Mouse (Mus musculus) brain, embryonic 18.5 days (tissue): Measurements from ENCODE around the gene Slpi.

Source experiments
- DNase-seq: peaks from one replicate; pipeline ENCODE4 v3.0.0-alpha.2; 2012; ENCODE audit warnings: low read depth, low spot score

The Slpi gene

GRCm38 (mm10) chr2:164421306-164421705, 32.4 kb upstream of the Slpi start:
- DNase-seq = no peak

DNA sequence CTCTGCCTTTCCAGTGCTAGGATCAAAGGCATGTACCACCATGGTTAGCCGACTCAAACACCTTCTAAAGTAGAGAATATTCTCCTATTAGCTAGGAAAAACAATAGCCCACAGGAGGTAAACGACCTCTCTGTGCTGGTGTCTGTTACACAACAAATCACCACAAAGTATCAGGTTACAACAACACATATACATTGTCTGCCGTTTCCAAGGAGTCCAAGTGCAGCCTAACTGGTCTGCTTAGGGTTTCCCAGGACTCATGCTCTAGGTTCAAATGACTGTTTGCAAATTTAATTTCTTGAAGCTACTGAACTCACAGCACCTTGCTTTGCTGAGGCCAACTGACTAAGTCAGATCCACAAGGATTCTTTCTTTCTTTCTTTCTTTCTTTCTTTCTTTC, 30.6 kb upstream of the Slpi start:
- DNase-seq = no peak

DNA sequence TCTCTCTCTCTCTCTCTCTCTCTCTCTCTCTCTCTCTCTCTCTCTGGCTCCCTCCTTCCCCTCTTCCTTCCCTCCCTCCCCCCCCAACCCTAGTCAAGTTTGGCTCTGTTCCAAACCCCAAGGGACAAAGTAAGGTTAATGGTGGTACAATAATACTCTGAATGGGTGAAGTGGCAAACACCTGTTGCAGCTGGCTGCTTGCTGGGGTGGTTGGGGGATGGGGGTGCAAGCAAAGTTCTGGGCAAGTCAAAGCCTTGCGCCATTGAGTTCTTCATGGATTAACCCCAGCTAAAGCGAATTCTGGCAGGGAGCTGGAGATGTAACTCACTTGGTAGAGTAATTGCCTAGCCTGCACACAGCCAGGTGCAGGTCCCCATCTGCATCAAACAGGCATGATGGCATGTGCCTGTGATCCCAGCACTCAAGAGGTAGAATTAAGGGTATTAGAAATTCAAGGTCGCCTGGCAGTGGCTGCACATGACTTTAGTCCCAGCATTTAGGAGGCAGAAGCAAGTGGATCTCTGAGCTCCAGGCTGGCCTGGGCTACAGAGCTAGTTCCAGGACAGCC, 29.5 kb upstream of the Slpi start:
- no peak for DNase-seq

DNA sequence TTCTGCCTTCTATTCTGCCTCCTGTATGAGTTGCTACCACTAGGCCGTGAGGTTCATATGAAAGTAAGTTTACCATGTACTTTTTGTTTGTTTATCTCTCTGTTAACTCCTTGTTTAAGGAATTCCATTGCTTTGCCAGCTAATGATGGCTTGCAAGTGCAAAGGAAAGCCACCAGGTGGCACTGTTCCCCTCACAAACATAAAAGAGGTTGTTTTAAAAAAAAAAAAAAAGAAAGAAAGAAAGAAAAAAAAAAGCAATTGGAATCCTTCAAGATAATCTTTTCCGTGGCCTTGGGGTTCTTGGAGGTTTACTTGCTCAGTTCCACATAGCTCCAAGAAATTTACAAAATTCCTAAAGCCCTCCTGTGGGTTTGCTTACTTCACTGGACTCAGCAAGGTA, 28.3 kb upstream of the Slpi start:
- no peak for DNase-seq

DNA sequence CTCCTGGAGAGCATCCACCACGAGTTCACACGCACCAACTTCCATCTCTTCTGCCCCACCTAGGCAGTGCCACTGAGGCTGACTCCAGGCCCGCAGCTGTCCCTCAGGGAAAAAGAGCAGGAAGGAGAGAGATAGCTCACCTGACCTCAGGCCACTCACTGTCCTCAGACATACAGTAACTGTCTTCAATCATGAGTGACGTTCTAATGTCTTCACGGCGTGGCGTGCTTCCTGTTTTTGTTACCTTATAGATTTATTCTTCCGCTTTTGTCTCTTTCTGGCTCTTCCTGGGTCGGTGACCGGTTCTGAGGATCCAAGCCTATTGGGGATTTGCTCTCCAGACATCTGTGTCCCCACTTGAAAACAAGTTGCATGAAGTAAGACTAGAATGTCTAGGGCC, 25.7 kb upstream of the Slpi start:
- DNase-seq = no peak

DNA sequence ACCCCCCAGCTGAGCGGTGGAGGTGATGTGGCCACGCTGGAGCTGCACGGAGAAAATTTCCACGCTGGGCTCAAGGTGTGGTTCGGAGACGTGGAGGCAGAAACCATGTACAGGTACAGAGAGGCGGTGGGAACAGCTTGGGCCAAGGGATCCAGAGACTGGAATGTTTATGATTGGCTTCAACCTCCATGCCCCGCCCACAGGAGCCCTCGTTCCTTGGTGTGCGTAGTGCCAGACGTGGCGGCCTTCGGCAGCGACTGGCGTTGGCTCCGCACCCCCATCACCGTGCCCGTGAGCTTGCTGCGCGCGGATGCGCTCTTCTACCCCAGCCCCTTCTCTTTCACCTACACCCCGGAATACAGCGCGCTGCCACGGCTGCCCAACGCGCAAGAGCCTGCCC, 25.3 kb upstream of the Slpi start:
- DNase-seq = no peak

DNA sequence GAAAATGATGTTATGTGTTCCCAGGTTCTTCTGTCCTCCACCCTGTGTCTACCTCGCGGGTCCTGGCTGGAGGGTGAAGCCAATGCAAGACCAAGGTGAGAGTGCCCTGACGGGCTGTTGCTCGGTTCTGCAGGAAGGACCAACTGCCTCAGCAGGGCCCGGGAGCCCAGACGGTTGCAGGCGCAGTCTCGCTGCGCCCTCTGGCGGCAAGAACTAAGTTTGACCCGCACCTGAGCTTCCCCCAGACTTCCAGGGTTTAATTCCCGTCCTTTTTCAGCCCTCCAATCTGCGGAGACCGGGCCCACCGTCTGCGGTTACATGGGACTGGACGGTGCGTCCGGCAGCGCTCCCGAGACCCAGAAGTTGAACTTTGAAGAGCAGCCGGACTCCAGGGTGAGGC, 18.8 kb upstream of the Slpi start:
- no peak for DNase-seq

GRCm38 (mm10) chr2:164405519-164405918, 16.6 kb upstream of the Slpi start:
- DNase-seq = no peak

GRCm38 (mm10) chr2:164405060-164405459, 16.2 kb upstream of the Slpi start, which contains the start of gene Matn4:
Gene Matn4, minus strand, starts transcription at chr2:164405160.
- DNase-seq = no peak

GRCm38 (mm10) chr2:164404082-164404990, 15.4 kb upstream of the Slpi start:
- no peak for DNase-seq

GRCm38 (mm10) chr2:164403396-164404081, 14.6 kb upstream of the Slpi start:
- no peak for DNase-seq

GRCm38 (mm10) chr2:164402906-164403305, 14.0 kb upstream of the Slpi start, which contains the start of gene Rbpjl:
Gene Rbpjl, plus strand, starts transcription at chr2:164403141.
- no peak for DNase-seq

DNA sequence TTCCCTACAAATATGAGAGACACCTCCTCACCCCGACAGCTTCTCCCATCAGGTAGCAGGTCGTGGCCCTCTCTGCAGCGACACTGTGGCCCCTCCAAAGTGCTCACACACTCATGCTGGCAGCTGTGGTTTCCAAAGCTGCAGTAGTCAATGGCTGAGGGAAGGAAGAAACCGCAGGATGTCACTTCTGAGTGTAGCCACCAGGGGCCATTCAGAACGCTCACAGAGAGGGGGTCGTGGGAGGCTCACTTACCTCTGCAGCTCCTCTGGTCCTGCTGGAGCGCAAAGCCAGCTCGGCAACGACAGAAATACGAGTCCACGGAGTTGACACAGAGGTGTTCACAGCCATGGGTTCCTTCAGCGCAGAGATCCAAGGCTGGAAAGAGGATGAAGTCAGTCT, 8.0 kb upstream of the Slpi start:
- DNase-seq = no peak

DNA sequence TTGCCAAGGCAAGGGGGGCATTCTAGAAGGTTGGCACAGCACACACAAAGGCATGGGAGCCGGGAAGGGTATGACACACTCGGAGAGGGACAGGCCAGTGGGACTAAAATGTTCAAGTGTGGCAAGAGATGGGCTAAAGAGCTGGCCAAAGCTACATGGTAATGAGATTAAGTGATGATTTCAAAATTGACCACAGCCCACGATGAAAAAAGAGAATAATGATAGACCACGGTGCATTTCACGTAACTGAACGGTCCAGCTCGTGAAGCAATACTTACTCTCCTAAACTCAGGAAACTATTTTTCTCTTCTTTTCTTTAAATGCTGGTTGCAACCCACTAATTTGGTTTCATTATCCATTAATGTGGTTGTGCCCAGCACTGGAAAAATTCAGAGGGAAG, 7.2 kb upstream of the Slpi start:
- DNase-seq = no peak

- no peak for DNase-seq
Observed at GRCm38 (mm10) chr2:164393126-164393525, 4.2 kb upstream of the Slpi start.

- DNase-seq = no peak
Observed at GRCm38 (mm10) chr2:164389499-164389898, 604 bp upstream of the Slpi start.

DNA sequence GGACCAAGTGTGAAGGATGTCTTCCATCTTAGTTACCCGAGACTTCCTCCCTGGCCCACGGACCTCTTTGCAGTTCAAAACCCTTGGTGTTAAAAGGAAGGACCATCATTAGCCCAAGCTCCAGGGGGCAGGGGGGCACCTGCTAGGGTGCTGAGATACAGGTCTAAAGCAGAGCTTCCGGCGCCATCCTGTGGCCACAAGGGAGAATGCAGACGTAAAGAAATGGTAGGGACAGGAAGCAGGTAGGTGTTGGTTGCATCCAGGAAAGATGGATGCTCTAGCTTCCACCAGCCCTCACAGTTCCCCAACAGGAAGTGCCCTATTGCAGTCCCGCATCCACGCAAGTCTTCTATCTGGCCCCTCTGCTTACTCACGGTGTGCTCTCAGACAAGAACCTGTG, 1.9 kb downstream of the Slpi start:
- DNase-seq = no peak

DNA sequence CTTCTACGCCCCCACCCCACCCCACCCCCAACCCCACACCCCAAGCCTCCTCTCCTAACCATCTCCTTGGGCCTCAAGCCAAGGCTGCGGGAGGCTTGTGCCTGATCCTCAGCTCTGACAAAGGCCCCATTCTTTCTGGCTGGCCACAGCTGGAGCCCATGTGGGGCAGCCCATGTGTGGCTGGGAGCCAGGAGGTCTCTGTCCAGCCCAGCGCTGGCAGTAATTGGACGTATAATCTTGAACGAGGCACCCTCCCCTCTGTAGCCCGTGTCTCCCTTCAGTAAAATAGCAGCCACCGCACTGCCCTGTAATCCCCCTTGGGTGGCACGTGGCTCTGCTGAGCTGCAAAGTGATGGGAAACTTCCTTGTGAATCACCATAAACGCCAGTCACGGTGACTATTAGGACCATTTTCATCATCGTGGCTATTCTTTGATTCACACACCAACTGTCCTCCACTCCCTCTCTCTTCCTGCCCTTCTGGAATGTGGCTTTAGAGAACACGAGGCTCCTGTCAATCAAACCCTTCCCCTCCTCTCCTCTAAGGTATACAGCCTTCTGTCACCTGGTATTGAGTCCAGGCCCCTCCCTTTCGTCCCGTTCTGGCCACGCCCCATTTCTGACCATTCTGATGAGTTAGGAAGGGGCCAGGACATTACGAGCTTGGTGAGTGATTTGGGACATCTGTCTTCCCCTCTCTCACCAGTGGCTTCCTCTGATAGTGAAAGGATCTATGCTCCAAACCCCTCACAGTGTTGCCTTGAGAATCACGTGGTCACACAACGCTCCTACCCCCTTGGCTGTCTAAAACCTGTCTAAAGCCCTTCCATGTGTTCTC, 2.8 kb downstream of the Slpi start:
- no peak for DNase-seq

DNA sequence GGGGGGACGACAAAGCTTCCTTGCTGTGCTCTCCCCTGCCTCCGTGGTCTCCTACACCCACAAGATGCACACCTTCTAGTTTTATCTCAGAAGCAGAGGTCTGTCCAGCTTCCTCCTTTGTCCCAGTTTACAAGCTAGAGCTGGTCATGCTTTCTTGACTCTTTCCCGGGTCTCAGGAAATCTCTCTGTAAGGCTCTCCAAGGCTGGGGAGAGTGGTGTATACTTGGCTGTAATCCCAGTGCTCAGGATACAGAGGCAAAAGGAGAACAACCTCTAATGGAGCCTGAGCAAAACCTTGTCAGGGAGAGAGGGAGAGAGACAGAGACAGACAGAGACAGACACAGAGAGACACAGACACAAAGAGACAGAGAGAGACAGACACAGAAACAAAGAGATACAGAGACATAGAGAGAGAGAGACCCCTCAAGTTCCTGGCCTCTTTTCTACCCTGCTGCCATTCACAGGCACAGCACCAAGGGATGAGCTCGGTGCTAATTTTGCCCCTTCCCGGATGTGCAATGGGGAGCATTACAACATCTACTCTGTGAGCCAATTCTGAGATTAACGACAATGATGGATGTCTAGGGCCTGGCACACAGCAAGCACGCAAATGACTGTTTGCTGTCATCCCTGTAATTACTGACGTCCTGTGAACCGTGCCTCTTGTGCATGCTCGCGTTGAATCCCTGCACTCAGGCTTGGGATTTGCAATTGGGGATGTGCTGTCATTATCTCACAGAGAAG, 5.1 kb downstream of the Slpi start:
- no peak for DNase-seq

DNA sequence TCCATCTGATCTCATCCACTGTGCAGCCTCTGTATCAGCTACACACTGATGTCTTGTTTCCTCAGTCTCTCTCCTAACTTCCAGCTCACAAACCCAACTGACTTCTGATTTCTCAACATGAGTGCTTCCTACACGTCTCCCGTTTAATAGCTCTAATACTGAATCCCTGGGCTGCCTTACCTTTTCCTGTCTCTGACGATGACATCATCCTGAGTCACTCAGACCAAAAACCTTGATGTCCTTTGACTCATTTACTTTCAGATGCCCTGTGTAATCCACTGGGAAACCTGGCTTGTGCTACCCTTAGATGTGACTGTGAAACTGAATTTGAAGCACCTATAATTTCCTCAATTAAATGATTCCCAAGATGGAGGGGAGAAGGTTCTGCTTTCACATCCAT, 5.9 kb downstream of the Slpi start:
- DNase-seq = no peak

DNA sequence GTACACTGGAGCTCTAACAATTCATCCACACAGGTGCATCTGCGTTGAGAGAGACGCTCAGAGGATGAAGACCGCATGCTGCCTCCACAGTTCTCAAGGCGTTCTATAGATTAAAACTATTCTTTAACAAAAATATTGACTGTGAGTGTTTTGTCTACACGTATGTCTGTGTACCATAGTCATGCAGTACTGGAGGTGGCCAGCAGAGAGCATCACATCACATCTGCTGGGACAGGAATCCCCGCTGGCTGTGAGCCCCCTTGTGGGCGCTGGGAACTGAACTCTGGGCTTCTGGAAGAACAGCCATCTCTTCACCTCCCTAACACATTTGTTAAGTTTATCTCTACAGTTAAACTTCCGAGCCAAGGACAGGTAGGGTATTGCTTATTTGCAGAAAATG, 7.2 kb downstream of the Slpi start:
- DNase-seq = no peak
